Mouse (Mus musculus) stomach, embryonic 14.5 days (tissue): ENCODE results near the gene Slc1a5. TPM values are rescaled to one million over a fixed set of nuclear protein-coding genes. Genes with fewer than 3 reads are reported as not detected.

ENCODE experiments used
- polyA plus RNA-seq: library from polyadenylated mRNA; unstranded; fragments of >200 nt; fragmentation: Nextera tagmentation; extraction: Ambion mirVana; gene quantifications from 2 replicates; pipeline ENCODE4 v1.2.1, GENCODE M21; 2014

The Slc1a5 gene
- polyA plus RNA-seq, 1 experiment from 2014 or later = 36.7 TPM

Other genes starting within 250 kb of the Slc1a5 start
- gene Arhgap35, start 166.3 kb upstream of the Slc1a5 start, polyA plus RNA-seq = 19.9 and 21.2 TPM in 2 replicates
- gene Ceacam15, start 105.6 kb upstream of the Slc1a5 start, polyA plus RNA-seq = not detected in 2 replicates
- gene Ceacam9, start 59.4 kb upstream of the Slc1a5 start, polyA plus RNA-seq = not detected in 2 replicates
- gene Ap2s1, start 42.9 kb upstream of the Slc1a5 start, polyA plus RNA-seq = 274 and 282 TPM in 2 replicates
- gene Strn4, start 34.5 kb downstream of the Slc1a5 start, polyA plus RNA-seq = 105 and 120 TPM in 2 replicates
- 23.8 and 25.8 TPM in 2 replicates for gene Fkrp, start 35.4 kb downstream of the Slc1a5 start, polyA plus RNA-seq
- 14.2 and 14.6 TPM in 2 replicates for gene Prkd2, start 61.6 kb downstream of the Slc1a5 start, polyA plus RNA-seq
- 5.5 and 6.1 TPM in 2 replicates for gene Dact3, start 94.0 kb downstream of the Slc1a5 start, polyA plus RNA-seq
- 12.8 and 12.9 TPM in 2 replicates for gene Gng8, start 110.4 kb downstream of the Slc1a5 start, polyA plus RNA-seq
- 1.5 and 2.0 TPM in 2 replicates for gene Ptgir, start 125.2 kb downstream of the Slc1a5 start, polyA plus RNA-seq
- gene Calm3, start 142.8 kb downstream of the Slc1a5 start, polyA plus RNA-seq = 148 and 161 TPM in 2 replicates
- 8.6 and 8.8 TPM in 2 replicates for gene Pnmal2, start 163.3 kb downstream of the Slc1a5 start, polyA plus RNA-seq
- gene Pnmal1, start 178.3 kb downstream of the Slc1a5 start, polyA plus RNA-seq = 4.2 TPM in 2 replicates
- gene Gm42372, start 201.7 kb downstream of the Slc1a5 start, polyA plus RNA-seq = 0.55 and 0.59 TPM in 2 replicates
- gene Ccdc8, start 211.4 kb downstream of the Slc1a5 start, polyA plus RNA-seq = 18.7 and 22.3 TPM in 2 replicates
- 93.6 and 94.4 TPM in 2 replicates for gene Ppp5c, start 246.6 kb downstream of the Slc1a5 start, polyA plus RNA-seq